Mouse (Mus musculus) megakaryocyte, adult 5-6 weeks (primary cell): Measurements from ENCODE around the gene Sema3b. TPM values are rescaled to one million over a fixed set of nuclear protein-coding genes. Genes with fewer than 3 reads are reported as not detected.

Experiments used
- ATAC-seq: 2 replicates; pipeline ENCODE4 v1.8.0; 2016; ENCODE audit warnings: mild to moderate bottlenecking, inconsistent platforms; ENCODE audit not compliant: poor library complexity, severe bottlenecking
- total RNA-seq, 2 experiments: library from RNA; stranded (forward) in 1 of 2; stranded (reverse) in 1 of 2; fragments of 153-499, 151-499 nt in 1 of 2; fragments of 221-1000, 200-1000 nt in 1 of 2; gene quantifications; 2 replicates each; pipeline versions ENCODE4 v1.2.3 to v1.2.4; 2015 to 2017

The Sema3b gene
- total RNA-seq, 2 experiments from 2014 or later, result not detected

DNA sequence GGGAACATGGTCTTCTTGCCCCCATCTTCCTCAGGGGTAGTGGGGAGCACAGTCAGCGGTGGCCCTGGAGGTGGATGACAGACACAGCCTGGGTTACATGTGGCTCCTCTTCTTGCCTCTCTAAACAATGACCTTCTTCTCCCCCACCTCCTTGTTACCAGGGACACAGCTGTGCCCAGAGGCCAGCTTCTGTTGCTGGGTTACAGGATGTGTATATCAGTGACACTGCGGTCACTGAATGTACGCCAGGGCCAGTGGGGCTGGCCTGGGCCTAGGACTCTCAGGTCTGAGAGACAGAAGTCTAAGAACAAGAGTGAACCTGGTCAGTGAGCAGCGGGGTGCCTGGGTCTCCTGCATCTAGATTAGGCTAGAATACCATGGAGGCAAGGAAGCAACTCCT lies 6.0 kb upstream of the Sema3b start:
- ATAC-seq, result no peak

DNA sequence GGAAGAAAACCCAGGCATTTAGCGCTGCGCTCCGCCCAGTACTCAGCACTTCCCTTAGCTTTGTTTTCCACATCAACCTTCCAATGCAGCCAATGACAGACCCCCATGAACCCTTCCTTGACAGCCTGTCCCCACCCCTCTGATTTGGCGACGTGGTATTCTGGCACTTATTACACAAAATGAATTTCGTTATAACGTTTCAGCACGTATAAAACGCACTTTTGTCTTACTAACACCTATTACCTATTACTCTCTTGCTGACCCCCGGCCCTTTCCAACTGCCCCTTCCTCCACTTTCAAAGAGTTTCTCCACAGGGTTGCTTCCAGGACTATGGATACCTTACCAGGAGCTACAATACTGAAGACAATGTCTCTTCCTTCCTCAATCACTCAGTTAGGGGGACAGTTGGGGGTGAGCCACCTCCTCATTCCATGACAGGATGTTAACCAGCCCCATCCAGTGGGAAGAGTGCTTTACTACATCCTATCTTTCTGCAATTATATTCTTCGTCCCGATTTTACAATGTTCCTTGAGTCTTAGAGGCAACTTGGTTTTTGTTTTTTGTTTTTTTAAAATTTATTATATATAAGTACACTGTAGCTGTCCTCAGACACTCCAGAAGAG lies 4.0 kb upstream of the Sema3b start:
- ATAC-seq, result no peak

DNA sequence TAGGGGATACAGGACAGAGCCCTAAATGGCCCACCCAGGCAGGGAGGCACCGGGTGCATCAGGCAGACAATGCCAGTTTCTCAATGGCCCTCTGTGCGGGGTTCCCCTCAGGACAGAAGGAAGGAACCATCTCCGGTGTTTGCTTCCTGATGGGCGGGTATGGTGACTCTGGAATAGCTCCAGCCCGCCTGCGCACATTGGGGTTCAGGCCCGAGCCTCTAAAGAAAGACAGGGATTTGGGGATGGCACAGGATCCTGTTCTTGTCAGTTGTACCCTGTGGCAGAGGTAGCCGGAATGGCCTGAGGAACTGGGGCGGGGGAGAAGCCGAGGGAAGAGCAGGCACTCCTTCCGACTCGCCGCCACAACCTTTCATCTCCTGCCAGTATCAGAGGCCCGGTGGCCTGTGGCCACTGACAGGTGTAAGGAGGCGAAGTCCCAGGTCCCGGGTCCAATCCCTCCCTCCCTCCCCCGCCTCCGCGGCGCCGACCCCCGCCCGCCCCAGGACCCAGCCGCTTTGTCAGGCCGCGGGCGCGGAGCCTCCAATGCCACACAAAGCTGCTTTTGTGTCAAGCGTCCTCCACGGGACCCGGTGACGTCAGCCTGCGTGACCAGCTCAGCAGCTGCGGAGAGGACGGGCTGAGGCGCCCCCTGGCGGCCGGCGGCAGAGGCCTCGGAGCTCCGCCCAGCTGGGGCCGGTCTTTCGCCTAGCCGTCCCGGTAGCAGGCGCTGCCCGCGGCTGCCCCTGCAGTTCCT lies 3.3 kb upstream of the Sema3b start:
- ATAC-seq, result peak; percentile 94

DNA sequence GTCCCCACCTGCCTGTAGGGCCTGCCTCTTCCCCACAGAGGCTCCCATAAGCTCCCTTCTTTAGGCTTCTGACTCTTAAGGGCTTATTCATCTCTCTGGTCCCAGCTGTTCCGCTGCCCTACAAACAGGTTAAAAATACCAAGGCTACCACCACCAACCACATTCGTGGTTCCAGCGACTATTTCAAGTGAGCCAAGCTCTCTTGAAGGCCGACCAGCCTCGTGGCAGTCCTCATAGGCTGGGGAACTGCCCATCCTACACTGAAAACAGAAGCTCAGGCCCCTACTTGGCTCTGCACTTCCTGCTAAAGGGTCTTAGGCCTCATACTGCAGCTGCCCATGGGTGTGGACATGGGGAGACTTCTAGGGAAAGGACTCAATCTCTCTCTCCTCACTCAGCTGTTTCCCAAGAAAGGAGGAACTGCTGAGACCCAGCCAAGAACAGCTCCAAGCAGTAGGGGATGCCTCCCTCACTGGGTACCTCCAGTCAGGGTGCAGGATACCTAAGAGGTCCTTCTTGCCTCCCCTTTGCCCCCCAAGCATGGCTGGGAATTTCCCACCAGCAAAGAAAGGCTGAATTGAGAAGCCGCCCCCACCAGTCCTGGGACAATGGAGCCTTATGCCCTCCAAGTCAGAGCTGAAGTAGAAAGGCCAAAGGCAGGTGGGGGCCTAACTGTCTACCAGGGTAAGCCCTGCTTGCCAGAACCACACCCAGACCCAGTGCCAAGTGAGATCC lies 2.6 kb upstream of the Sema3b start:
- ATAC-seq, result peak; percentile 13

DNA sequence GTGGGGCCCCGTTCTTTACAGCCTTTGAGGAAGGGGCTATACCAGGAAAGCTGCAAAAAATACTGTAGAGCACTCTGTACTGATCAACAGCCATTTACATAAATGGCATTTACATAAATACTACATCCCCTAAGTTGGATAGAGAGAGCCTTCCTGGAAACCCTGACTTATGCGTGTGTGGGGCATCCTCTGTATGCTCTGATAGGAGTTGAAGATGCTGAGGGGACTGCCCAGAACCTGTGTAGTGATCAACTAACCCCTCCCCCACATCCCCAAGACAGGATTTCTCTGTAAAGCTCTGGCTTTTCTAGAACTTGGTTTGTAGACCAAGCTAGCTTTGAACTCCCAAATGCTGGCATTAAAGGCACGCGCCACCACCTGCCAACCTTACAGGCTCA lies 403 bp upstream of the Sema3b start:
- no peak for ATAC-seq

DNA sequence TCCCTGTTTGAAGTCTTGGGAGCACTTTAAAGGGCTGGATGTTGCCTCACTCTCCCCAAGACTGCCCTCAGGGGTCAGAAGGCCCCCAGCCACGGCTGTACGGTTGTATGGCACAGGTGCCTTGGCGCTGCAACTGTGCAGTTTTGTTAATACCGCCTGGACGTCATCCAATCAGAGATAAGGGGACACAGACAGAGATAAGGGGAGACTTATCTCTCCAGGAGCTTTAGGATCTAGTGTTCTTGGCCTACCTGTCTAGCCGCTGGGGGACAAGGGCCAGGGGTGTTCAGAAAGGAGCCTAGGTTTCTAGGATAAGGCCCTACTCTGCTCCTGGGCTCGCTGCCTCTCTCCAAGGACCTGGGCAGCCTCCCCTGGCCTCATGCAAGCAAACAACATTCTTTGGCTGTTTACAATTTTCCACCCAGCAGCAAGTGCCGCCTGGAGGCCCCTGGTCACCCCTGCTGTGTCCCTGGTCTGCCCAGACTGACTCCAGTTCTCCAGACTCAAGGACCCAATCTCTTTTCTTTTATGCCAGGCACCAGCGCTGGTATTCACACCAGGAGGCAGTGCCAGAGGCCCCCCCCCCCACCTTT lies 1.3 kb downstream of the Sema3b start:
- ATAC-seq, result no peak

DNA sequence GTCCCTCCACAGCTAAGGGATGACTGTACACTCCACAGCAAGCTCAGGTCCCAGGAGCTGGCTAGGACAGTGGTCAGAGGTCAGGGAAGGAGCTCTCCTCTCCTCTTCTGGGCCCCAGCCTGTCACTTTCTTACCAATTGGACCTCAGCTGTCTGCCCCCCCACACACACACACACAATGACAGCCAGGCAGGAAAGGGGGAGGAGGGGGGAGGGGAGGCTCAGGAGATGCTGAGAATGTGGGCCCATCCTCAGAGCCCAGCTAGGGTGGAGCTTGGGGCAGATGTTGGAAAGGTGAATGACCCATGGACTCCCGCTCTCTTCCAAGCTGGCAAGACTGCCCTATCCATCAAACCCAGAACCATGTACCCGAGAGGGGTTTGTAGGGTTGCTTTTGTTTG lies 2.0 kb downstream of the Sema3b start:
- ATAC-seq, result no peak

DNA sequence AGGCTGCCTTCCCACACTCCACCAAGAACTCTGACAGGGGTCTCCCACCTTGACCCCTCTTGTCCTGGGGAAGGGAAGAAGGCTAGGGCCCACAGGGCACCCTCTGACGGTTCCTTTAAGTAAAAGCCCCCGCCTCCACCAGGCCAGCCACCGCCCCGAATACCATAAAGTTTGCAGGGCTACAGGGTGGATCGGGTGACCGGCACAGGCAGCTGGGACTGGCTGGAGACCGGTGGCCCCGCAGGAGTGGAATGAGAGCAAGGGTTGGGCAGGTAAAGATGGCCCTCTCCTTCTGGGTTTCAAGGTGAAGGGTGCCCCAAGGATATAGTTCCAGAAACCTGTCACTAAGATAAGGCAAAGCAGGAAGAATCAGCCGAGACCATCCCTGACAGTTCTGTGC lies 2.4 kb downstream of the Sema3b start:
- ATAC-seq, result no peak

DNA sequence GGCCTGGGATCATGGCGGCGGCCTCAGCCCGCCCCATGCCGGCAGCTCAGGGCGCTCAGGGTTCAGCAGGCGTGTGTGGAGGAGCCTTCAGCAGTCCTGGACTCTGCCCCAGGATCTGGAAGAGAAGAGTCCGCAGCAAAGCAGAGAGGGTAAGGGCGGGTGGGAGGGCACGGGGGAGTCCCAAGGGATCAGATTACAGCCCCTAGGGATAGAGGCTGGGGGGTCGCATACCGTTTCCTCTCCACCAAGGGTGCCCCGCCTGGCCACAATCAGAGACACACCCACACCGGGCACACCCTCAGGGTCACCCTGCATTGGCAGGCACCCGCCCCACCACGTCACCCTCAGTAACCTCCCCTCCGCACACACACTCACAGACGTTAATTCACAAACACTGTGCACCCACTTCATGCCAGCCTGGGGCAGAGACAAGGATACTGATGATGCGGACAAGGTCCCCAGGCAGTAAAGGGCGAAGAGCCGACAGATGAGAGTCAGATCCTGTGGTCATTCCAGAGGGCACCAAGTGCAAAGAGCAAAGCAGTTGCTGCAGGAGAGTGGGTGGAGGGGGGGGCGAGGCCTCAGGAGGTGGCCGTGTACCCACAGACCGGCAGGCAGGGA lies 3.9 kb downstream of the Sema3b start:
- ATAC-seq, result no peak

DNA sequence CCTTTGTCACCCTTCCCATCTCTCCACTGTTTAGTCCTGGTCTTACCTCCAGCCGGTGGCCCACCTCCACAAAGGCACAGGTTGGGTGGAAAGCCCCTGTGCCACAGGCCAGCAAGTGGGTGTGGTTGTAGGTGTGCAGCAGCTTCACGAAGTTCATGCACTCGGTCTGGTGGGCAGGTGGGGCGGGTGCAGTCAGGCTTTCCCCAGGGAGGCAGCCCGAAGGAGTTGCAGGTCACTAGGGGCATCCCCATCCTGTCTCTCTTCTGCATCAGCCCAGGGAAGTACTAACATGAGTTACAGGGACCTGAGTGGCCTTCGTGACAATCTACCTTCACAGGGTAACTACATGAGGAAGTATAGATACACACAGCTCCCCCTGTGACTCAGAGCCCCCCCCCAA lies 5.8 kb downstream of the Sema3b start:
- no peak for ATAC-seq

DNA sequence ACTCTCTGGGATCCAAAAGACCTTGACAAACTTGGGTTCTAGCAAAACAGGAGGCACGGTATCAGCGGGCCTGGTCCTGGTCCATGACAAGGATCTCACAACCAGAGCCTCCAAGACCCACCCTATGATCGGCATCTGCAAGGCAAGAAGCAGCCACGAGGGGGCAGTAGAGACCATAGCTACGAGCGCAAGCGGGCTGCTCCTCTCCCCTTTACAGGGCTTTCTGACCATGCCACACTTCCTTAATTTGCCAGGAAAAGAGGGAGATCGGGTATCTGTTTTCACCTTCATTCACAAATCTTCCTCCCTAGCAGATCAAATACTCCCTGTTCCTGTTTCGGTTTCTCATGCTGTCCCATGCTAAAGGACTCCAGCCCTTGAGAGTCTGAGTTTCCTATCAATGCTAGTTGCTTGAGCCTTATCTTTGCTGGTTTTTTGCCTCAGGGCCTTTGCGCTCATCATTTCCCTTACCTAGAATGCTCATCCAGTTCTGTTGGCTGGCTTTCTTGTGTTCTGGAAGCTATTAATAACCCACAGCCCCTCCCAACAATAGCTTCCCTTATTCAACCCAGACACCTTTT lies 6.9 kb downstream of the Sema3b start:
- ATAC-seq, result peak; percentile 91

DNA sequence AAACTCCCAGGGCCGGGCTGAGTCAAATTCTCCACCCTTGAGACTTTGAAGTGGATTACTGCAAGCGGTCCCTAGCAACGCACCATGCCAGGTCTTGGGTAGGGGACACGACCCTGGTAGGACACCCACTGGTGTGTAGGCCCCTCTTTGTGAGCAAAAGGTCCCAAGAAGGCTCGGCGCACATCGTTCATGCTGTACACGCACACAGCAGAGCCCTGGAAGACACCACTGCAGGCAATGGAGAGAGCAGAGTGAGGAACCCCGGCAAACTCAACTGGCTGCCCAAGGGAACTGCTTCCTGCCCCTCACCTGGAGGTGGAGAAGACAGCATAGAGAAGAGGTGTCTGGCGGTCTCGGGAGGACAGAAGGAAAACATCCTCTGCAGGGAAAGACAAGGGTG lies 7.8 kb downstream of the Sema3b start:
- no peak for ATAC-seq

DNA sequence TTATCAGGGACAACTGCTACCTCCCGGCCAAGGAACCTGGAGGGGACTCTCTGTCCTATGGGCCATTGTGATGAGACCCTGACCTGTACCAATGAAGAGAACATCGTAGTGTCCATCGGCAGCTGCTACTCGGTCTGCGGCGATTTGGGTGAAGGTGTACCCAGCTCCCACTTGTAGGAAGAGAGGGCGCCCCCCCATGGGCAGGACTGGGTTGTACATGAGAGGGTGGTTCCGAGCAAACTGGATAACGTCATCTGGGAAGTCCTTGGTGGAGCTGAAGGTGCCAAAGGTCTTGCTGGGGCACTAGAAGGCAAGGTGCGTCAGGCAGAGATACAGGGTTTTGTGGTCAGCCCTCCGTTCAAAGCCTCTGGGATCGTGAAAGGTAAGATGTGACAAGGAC lies 8.3 kb downstream of the Sema3b start:
- no peak for ATAC-seq

DNA sequence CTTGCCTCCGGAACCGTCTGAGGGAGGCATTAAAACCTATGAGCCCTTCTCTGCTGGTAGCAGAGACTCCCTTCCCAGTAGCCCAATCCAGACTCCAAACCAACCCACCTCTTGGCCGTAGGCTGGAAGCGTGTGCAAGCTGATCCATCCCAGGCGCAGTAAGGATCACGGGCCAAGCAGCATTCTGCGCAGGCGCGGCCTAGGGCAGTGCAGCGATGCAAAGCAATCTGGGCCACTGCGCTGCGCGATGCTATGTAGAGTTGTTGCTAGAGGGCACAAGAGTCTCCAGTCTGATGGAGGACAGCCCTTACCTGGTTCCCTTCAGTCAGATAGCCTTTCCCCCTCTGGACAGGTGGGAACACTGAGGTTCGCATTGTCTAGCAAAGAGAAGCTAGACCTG lies 9.2 kb downstream of the Sema3b start:
- no peak for ATAC-seq

DNA sequence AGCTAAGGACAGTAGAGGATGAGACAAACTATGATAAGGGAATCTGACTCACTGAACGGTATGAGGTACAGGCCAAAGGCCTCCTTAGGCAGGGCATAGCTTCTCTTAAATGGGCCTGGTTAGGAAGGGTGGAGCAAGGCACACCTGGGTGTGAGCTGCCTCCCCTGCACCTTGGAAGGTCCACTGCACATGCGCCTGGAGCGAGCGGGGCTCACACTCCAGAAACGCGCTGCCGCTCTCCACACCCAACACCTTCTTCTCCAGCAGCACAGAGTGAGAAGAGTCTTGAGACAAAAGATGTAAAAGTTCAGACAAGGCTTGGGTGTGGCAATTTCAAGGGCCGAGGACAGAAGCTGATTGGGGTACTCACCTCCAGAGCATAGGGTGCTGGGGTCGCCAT lies 9.6 kb downstream of the Sema3b start:
- ATAC-seq, result no peak

DNA sequence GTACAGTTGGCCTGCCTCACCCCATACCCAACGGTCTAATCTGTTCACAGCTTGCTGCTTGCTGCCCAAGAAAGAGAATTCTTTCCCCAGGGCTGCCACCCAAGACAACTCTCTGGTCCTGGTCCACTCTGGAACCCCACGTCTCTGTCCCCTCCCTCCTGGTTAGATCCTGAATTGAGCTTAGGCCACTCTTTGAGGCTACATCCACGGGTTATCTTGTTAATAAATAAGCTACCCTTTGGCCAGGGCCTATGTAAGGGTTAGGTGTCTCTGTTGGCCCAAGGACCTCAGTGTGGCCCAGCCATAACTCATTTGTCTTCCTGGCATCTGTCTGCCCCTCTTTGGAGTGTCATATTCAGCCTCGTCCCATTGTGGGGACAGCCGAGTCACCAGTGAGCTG lies 10.6 kb downstream of the Sema3b start:
- ATAC-seq, result no peak

DNA sequence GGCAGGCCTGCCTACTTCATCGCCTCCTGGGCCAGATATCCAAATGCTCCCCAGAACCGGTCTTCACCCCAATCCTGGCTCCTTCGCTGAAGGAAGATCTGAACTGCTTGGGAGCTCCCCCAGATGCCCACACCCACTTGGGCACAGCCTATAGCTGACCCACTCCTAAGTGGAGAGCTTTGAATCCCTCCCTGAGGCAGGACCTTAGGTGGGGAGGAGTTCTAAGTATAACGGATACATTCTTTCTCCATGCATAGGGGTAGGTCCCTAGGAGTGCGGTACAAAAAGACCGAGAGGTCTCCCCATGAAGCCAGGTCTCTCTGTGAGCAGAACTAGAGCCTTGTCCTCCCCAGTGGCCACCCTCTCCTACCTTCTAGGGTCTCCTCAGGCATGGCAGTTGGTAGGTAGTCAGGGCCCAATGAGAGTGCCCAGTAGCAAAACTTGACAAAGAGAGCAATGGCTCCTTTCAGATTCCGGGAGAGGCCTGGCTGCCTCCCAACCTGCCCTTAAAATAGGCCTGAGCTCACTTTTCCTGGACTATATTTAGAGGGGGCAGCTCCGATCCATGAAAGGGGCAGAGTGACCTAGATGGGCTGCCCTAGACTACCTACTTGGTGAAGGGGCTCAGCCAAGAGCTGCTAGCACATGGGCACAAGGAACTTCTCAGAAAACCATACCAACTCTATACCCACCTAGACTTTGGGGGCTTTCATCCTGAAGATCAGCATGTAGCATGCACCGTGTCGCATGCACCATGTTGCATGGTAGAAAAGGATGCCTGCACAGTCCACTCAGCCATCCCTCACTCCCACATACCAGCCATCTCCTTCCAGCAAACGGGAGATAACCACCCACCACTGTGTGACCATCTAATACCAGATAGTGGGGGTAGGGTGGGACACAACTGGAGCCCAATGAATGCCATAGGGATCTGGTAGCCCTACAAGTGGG lies 12.1 kb downstream of the Sema3b start:
- ATAC-seq, result no peak

DNA sequence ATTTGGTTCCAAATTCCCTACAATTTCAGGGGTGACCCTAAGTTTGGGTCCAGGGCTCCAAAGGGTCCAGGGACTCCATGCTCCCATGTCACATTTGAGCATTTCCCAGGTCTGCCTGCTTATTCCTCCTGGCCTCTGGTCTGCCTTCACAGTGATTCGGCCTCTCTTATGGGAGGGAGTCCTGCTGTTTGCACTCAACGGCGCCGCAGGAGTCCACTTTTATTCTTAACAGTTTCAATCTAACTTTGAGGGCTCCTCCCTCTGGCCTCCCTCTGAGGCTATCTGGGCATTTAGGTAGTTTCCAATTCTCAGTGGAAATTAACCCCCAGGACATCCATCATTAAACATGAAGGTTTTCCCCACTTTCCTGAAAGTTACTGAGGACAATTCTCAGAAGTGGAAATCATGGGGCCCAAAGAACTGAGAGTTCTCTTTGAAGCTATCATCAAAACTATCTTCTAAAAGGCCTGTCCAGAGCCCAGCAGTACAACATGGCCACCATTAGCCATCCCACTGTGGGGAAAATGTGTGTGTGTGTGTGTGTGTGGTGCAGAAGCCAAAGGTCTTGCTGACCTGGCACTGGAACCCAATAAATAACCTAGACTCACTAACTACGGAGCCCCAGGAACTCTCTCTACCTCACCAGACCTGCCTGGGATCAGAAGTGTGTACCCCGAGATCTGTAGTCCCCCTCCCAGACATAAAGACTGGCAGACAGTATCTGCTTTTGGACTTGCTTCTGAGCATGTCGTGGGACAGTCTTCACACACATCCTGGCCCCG lies 14.6 kb downstream of the Sema3b start:
- no peak for ATAC-seq
